Mouse (Mus musculus) 416B (cell line): Measurements from ENCODE around the gene Tas2r136.

Experiments used
- DNase-seq: peaks from one replicate; pipeline ENCODE4 v3.0.0; 2011; ENCODE audit warnings: low read depth

Gene Tas2r136

GRCm38 (mm10) chr6:132778062-132778461 lies at the start of gene Tas2r136:
Gene Tas2r136 (minus strand): TSS chr6:132778162.
- no peak for DNase-seq

GRCm38 (mm10) chr6:132802518-132802917 lies 24.6 kb upstream of the Tas2r136 start, which contains the start of gene Tas2r117:
Gene Tas2r117 (plus strand): TSS chr6:132802818.
- DNase-seq, result no peak

- no peak for DNase-seq
These were observed 17.4 kb upstream of the Tas2r136 start for GRCm38 (mm10) chr6:132795393-132795792.

GRCm38 (mm10) chr6:132761831-132762230 lies 16.1 kb downstream of the Tas2r136 start, which contains the start of gene Tas2r102:
Gene Tas2r102 (plus strand): TSS chr6:132762131.
- no peak for DNase-seq

- no peak for DNase-seq
These were observed 23.5 kb downstream of the Tas2r136 start, which contains the start of gene Tas2r124 for GRCm38 (mm10) chr6:132754430-132754829. Gene Tas2r124 (plus strand): TSS chr6:132754730.

GRCm38 (mm10) chr6:132750206-132750605 lies 27.8 kb downstream of the Tas2r136 start:
- no peak for DNase-seq

GRCm38 (mm10) chr6:132737935-132738334 lies 40.0 kb downstream of the Tas2r136 start, which contains the start of gene Tas2r115:
Gene Tas2r115 (minus strand): TSS chr6:132738035.
- no peak for DNase-seq
